Mouse (Mus musculus): Measurements from ENCODE around the gene Stard13.

Stard13 gene

DNA sequence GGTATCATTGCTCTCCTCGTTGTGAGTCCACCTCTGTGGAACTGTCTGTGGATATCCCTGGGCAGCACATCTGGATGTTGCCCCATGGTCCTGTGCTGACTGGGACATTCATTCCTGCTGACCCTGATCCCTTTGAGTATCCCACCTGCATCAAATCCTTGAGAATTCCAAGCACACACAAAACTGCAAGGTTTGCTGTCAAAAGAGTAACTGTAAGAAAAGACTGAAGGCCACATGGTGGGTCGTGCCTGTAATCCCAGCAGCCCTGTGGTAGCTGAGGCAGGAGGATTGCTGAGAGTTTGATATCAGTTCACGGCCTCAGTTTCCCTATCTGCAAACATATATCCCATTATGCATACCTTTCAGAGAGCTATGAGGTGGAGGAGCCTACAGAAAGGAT is 126.8 kb downstream of the Stard13 start:
- in situ Hi-C loops (cut with MboI, MseI) = loop anchor here in 1 of 2 experiments (10.0 kb wide), 1 partner anchor 258 kb away; no protein-coding TSS in a partner anchor

DNA sequence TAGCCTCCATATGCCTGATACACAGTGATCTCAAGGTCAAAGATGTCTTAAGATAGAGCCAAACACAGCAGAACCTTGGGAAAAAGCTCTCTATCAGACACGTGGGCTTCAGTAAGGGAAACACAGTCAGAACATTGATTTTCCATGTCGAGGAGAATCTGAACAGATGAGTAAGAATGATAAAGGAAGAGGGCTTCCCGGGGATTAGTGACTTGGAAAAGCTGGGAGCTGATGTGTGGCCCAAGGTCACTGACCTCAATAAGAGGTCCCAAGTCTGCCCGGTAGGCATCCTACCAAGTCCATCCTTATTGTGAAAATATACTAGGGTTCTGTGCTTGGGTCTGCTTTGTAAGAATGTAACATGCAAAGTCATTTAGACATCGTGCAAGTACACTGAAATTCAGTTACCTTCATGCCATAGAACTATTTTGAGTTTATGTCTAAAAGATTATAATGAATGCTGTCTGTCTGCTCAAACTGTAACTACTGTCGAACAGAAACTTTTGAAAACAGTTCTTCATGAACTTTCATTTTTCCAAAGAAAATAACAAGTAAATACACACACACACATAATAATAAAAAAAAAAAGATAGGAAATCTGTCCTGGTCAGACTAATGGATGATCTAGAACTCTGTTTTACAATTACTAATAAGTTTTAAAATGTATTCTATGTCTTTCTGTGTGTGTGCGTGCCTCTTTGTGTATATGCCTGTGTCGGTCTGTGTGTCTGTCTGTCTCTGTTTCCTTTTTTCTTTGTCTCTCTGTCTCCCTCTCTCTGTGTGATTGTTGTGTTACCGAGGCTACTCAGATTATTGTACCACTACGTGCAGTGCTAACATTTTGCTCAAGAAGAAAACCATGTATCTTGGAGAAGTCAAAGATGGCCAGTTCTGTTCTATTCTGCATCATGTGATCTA is 128.3 kb downstream of the Stard13 start:
- in situ Hi-C loops (cut with MboI, MseI) = loop anchor here in 1 of 2 experiments (10.0 kb wide), 1 partner anchor 259 kb away; no protein-coding TSS in a partner anchor

DNA sequence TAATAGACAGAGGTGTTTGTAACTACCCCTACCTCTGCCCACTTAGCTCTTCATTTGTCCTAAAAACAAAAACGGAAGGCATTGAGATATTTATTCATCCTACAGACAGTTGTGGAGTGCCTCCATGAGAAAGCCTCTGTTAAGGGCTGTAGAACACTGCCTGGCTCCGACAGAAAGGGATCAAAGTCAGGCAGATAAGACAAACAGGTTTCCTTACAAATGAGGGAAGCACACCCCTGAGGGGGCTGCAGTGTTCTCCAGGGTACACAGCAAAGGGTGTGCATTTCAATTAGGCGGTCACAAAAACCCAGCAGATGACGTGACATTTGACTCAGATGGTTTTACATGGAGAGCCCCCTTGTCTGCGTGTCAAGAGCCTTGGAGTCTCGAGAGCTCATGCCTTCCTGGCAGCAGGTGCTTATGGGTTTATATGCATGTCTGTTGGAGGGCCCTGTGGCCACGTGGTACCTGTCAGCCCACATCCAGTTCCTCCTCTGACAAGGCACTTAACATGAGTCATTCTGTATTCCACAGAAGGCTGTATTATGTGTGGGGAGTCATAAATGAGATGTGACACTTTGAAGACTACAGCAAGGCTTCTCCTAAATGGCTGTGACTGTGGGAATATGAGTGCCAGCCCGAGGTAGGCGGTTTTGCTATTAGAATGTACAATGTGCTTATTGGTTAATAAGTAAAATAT is 129.1 kb downstream of the Stard13 start:
- in situ Hi-C loops (cut with MboI, MseI) = loop anchor here in 1 of 2 experiments (10.0 kb wide), 1 partner anchor 260 kb away; no protein-coding TSS in a partner anchor

DNA sequence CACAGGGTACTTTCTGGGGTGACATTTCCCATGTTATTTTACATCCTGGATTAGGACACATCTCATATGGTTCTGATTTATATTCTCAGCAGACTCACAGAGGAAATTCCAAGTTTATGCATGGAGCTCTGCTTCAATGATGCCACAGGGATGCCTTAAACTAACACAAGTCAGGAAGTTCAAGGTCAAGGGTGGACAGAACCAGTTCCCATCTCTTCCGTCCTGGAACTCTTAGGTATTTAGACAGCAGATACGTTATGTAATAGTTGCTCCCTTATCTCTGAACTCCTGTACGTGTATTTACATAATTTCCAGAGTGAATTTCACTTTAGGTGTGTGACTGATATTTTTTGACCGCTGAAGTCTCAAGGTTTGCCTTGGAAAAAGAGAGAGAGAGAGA is 130.4 kb downstream of the Stard13 start:
- in situ Hi-C loops (cut with MboI, MseI) = loop anchor here in 1 of 2 experiments (10.0 kb wide), 1 partner anchor 262 kb away; no protein-coding TSS in a partner anchor

DNA sequence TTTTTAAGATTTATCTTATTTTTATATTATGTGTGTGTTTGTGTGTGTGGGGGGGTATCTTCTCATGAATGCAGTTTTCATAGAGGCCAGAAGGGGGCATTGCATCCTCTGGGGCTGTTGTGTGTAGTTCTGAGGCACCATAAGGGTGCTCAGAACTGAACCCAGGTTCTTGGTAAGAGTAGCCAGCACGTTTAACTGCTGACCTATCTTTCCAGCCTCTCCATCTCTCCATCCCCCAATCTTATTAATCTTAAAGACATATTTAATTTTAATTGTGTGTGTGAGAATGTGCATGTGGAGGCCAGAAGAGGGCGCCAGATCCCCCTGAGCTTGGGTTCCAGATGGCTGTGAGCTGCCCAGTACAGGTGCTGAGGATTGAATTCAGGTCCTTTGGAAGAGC is 131.4 kb downstream of the Stard13 start:
- in situ Hi-C loops (cut with MboI, MseI) = loop anchor here in 1 of 2 experiments (10.0 kb wide), 1 partner anchor 263 kb away; no protein-coding TSS in a partner anchor

DNA sequence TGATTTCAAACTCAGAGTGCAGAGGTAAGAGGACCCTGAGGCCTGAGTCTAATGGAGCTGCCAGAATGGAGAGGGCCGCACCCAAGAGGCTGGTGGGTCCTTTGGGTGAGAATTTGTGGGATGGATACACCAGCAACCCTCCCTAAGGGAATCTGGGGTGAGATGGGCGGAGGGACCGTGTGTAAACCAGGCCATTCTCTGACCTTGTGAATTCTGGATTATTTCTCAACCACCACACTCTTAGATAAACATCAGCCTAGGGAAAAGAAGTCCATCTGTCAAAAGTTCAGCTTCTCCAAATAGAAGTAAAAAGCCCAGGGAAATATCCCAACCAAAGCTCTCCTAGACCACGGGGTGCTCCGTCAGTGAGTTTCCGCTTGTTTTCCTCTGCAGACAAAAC is 137.6 kb downstream of the Stard13 start:
- in situ Hi-C loops (cut with MboI, MseI) = no loop called here

DNA sequence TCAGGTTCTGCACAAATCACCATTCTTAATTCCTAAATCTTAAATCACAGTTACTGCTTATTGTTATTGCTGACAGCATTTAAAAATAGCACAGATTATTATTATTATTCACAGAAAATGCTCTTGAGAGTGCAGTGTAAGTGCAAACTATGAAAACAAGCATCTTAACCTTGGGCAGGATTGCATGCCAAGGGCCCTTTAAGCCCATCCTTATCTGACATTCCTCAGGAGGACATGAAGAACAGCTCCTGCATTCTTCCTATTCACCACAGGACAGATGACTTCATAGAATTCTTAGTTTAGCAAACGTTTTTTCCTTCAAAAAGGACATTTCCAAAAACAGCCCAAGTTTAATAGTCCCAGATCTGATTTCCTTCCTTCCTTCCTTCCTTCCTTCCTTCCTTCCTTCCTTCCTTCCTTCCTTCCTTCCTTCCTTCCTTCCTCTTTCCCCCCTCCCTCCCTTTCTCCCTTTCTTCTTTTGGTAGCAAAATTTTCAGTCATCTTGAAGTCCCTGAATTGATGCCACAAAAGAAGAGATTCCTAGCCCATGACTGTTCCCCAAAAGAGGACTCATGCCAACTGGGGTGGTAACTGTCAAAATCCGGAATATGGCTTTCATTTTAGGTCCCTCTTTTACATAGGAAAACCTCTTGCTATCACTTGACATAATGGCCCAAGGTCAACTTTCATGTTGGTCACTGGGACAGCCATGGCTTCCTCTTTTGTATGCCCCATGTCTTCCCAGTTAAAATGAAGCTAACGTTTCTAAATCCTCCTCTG is 140.6 kb downstream of the Stard13 start:
- in situ Hi-C loops (cut with MboI, MseI) = loop anchor here in 1 of 2 experiments (5.0 kb wide), 1 partner anchor 66 kb away; no protein-coding TSS in a partner anchor

DNA sequence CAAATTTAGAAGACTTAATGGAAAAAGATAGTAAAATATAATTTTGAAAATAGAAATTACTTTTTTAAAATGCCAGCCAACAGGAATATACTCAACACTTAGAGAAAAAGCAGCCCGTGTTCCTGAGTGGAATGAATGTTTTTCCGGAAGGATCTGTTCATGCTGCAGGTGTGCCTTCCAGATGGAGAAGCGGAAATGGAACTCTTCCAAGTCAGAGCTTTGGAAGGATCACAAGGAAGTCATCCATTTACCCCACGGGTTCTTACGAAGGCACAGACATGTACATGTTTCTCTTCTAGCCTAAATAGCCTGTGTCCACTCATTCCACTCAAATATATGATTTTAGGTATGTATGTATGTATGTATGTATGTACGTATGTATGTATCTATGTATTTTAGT is 142.6 kb downstream of the Stard13 start:
- in situ Hi-C loops (cut with MboI, MseI) = loop anchor here in 1 of 2 experiments (5.0 kb wide), 1 partner anchor 64 kb away; no protein-coding TSS in a partner anchor

DNA sequence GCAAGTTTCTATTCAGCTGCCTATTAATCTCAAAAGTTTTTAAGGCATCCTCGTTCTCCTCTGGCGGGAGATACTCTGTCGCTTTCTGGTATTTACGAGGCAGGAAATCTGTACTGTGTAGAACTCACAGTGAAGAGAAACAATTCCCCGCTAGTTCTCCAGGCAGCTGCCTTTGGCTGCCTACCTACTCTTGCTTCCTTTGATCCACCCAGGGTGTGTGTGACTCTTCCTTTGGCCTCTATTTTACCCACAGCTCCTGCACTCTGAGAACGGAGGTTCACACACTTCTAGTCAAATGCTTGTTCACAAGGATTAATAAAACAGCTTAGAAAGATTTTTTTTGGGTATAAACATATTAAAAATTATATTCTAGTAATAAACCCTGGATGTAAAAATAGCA is 144.4 kb downstream of the Stard13 start:
- in situ Hi-C loops (cut with MboI, MseI) = no loop called here

DNA sequence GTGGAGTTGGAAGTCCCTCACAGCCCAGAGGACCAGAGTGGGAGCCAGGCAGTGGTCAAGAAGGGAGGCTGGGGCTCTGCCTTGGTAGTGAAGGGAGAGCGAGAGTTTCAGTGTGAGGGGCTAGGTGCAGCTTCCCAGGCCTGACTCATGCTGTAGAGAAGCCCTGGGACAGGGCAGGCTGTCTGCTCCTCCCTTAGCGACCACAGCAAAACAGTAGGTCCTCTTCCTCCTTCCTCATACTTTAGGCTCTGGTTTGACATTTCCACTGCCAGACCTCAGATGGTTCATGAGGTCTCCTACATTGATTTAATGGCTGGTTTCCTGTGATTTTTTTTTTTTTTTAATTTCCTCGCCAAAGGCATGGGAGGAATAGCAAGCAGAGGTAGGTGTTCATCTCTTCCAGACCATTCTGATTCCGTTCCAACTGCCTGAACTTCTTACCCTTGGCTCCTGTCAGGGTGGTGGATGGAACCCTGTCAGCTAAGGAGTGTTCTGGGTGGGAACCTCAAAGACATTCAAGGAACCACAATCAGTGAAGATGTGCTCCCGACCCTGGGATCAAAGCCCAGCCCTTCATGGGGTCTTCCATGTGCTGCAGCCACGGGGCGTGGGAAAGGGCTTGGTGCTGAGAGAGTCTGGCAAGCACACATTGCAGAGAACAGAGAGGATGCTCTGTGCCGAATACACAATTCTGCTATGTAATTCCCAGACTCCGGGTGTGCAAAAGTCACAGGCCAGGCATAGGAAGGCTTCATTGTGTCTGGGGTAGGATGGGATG is 147.0 kb downstream of the Stard13 start:
- in situ Hi-C loops (cut with MboI, MseI) = no loop called here

DNA sequence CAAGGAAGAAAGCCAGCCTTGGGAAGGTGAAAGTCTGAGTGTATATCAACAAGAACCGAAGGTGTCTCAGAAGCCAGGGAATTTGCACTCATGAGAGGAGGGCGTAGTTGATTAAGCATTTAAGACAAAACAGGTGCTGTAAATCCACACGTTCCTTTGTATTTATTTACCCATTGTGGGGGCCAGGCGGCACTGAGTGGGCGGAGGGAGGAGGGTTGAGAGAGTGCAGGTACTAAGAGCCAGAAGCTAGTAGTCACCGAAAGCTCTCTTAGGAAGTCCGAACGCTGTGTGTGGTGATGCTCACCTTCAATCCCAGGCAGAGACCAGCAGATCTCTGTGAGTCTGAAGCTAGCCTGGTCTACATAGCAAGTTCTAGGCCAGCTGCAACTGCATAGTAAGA is 147.9 kb downstream of the Stard13 start:
- in situ Hi-C loops (cut with MboI, MseI) = no loop called here

DNA sequence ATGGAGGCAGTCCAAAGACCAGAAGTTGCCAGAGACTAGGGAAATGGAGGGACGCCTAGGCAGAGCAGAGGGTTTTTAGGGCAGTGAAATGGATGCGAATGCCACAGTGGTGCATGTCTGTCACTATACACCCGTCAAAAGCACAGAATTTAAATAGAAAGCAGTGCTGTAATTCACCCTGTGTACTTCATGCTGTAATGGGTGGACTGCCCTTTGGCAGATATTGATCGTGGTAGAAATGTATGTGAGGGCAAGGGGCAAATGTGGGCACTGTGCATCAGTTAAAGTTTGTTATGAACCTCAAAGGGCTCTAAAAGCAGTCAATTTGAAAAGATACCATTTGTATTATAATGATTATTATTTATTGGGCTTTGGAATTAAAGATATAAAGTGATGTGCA is 153.4 kb downstream of the Stard13 start:
- in situ Hi-C loops (cut with MboI, MseI) = no loop called here

DNA sequence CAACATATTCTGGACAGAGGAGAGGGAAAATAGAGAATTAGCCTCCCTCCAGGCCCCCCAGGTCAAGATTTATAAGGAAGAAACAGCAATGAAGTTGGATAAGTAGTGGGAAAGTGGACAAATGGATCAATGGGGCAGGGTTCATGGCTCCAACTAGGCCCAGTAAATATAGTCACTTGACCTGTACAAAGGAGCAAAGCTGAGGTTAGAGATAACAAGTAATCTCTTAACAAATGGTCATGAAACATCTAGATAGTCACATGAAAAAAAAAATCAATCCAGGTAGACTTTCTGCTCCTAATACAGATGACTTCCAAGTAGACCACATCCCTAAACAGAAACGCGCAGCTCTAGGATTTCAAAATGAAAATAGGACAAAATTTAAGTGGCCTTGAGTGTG is 155.7 kb downstream of the Stard13 start:
- in situ Hi-C loops (cut with MboI, MseI) = no loop called here

DNA sequence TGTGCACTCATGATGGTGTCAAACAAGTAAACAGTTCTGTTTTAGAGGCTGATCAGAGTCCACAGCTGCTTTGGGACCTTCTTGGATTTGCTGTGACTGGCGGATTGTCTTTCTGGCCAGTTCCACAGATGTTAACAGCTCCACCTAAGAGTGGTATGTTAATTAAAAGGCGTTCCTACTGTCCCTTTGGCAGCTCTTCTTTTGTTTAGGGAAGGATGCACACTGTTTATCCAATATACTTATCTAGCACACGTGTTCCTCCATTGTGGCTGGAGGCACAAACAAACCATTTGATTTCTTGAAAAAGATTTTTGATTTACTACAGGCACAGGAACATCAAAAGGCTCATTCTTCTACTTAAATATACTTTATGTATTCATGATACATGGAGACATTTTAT is 156.7 kb downstream of the Stard13 start:
- in situ Hi-C loops (cut with MboI, MseI) = no loop called here

DNA sequence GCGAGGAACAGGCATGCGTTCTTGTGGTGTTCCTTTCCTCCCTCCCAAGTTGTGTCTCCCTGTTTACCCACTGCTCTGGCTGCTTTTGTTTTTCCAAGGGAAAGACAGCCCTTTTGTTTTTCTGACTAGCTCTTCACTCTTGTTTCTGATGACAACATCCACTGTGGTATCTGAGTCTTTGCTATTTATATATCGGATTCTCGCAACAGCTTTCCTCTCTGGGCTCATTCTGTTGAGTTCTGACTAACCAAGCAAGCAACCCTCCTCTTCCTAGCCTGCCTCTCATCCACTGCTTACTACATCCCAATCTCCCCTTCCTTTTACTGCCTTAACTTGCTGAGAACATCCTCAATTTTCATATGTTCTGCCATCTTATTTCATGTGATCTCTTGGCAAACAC is 159.4 kb downstream of the Stard13 start:
- in situ Hi-C loops (cut with MboI, MseI) = no loop called here

DNA sequence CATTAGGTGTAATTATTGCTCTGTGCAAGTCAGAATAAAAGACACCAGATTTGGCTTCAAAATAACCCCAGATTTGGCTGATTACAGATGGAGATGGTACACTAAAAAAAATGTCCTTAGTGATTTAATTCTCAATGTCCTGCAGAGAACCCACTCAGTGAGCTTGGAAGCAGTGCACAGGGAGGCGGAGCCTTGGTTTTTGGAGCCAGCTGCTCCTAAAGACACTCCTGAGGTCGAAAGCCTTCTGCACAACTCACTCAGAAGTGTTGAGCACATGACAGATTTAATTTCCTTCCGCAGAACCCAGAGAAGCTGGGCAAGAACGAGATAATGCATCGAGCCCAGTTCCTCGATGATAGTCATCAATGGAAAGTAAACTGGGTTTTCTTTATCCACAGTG is 162.2 kb downstream of the Stard13 start:
- in situ Hi-C loops (cut with MboI, MseI) = no loop called here

DNA sequence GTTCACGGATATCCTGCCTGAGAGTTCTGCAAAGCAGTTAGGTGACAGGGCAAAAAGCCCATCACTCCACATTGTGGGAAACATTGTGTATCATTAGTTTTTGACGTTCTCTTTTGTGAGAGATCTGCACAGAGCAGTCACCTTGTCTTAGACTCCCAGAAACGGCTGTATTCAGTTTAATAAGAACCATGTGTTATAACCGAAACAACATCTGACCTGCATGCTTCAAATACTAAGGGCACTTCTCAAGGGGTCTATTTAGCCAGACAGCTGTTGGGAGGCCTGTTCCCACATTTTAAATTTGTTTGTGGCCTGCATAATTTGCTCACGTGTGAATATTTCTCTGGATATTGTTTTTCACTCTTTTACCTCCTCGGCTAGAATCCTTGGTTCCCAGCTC is 162.7 kb downstream of the Stard13 start:
- in situ Hi-C loops (cut with MboI, MseI) = no loop called here

DNA sequence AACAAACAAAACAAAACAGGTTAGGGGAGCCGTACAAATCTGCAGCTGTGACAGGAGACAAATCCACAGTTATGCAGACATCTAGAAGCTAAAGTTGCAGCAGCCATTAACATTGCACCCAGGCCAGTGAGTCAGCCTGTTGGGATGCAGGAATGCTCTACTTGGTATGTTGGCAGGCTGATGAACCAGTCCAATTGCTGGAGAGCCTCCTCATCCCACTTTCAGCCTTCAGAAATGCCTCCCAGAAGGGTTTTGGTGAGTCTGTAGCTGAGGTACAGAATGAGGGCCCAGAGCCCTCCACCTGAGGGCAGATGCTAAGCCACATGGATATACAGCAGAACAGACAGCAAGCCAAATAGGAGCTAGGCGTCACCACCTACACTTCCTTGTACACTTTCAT is 164.1 kb downstream of the Stard13 start:
- in situ Hi-C loops (cut with MboI, MseI) = no loop called here

DNA sequence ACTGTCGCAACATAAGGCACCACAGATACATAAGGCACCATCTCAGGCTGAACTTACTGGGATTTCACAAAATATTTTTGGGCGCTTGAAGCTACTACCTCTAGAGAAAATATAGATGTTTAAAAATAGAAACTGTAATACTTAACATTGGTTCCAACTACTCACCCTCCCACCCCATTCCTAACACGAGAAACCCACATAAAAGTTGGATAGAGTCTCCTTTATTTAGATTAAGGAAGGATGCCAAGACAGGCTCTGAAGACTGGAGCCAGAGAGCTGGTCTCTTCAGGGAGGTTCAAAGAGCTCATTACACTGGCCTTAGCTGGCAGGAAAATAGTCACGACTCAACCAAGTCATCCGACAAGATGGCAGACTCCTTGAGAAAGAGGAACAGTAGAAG is 167.6 kb downstream of the Stard13 start:
- in situ Hi-C loops (cut with MboI, MseI) = no loop called here

DNA sequence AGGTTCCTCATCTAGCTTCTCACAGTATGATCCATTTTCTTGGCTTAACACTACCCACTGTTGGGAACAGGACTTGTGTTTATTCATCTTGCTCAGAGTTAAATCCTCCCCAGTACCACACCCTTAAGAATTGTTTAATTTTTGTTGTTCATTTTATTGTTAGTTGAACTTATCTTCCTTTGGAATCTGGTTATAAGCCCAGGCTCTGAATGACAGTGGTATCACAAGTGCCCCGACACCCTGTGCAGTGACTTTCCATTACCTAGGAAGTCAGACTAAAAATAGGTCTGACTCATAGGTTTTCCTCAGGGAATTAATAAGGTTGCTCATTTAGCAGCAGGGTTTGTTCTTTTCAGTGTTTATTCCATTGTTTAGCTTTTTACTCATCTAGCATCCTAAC is 168.4 kb downstream of the Stard13 start:
- in situ Hi-C loops (cut with MboI, MseI) = no loop called here

DNA sequence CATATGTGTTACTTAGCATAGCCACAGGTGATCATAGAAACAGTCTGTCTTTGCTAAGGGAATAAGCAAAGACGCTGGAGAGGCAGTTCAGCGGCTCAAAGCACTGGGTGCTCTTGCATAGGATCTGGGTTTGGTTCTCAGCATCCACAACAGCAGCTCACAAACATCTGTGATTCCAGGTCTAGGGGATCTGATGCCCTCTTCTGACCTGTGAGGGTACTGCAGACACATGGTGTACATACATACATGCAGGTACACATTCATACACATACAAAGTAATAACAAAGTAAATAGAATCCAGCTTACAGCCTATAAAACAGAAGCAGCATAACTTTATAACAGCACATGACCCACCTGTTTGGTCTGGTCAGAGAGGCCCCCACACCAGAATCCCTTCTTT is 171.7 kb downstream of the Stard13 start:
- in situ Hi-C loops (cut with MboI, MseI) = no loop called here
